Mouse (Mus musculus) liver, embryonic 13.5 days (tissue): ENCODE results near the gene Rbm5. TPM values are rescaled to one million over a fixed set of nuclear protein-coding genes. Genes with fewer than 3 reads are reported as not detected.

Source experiments
- polyA plus RNA-seq: library from polyadenylated mRNA; unstranded; fragments of >200 nt; fragmentation: Nextera tagmentation; extraction: Ambion mirVana; gene quantifications from 2 replicates; pipeline ENCODE4 v1.2.1, GENCODE M21; 2015

The Rbm5 gene
- polyA plus RNA-seq, 1 experiment from 2014 or later = 64.7 TPM

Other genes starting within 250 kb of the Rbm5 start
- 16.5 and 18.3 TPM in 2 replicates for gene Tmem115, start 237.1 kb downstream of the Rbm5 start, polyA plus RNA-seq
- gene Cyb561d2, start 228.8 kb downstream of the Rbm5 start, polyA plus RNA-seq = 17.4 and 17.7 TPM in 2 replicates
- 14.3 and 16.0 TPM in 2 replicates for gene Nprl2, start 228.8 kb downstream of the Rbm5 start, polyA plus RNA-seq
- gene Zmynd10, start 223.7 kb downstream of the Rbm5 start, polyA plus RNA-seq = 0.21 TPM in 1 of 2 replicates, not detected in the other
- 17.5 and 18.2 TPM in 2 replicates for gene Rassf1, start 219.4 kb downstream of the Rbm5 start, polyA plus RNA-seq
- gene Tusc2, start 207.7 kb downstream of the Rbm5 start, polyA plus RNA-seq = 40.1 and 44.6 TPM in 2 replicates
- gene Hyal2, start 203.1 kb downstream of the Rbm5 start, polyA plus RNA-seq = 43.8 and 44.7 TPM in 2 replicates
- 2.6 TPM in 2 replicates for gene Hyal1, start 194.1 kb downstream of the Rbm5 start, polyA plus RNA-seq
- 10.5 and 12.2 TPM in 2 replicates for gene Naa80, start 192.1 kb downstream of the Rbm5 start, polyA plus RNA-seq
- gene Hyal3, start 190.2 kb downstream of the Rbm5 start, polyA plus RNA-seq = 0.82 and 1.2 TPM in 2 replicates
- 167 and 175 TPM in 2 replicates for gene Ifrd2, start 183.4 kb downstream of the Rbm5 start, polyA plus RNA-seq
- 0.22 and 0.34 TPM in 2 replicates for gene Sema3b, start 161.8 kb downstream of the Rbm5 start, polyA plus RNA-seq
- 144 and 163 TPM in 2 replicates for gene Gnai2, start 135.6 kb downstream of the Rbm5 start, polyA plus RNA-seq
- gene Slc38a3, start 101.5 kb downstream of the Rbm5 start, polyA plus RNA-seq = 5.4 and 5.9 TPM in 2 replicates
- gene Gnat1, start 91.3 kb downstream of the Rbm5 start, polyA plus RNA-seq = 1.1 and 1.5 TPM in 2 replicates
- 0.93 and 1.0 TPM in 2 replicates for gene Sema3f, start 60.5 kb downstream of the Rbm5 start, polyA plus RNA-seq
- gene Rbm6, start 102.2 kb upstream of the Rbm5 start, polyA plus RNA-seq = 30.4 and 36.2 TPM in 2 replicates
- gene Mon1a, start 117.2 kb upstream of the Rbm5 start, polyA plus RNA-seq = 5.6 and 5.8 TPM in 2 replicates
- gene Mst1r, start 135.9 kb upstream of the Rbm5 start, polyA plus RNA-seq = 0.68 and 0.71 TPM in 2 replicates
- gene Actl11, start 157.5 kb upstream of the Rbm5 start, polyA plus RNA-seq = not detected in 2 replicates
- gene Camkv, start 164.7 kb upstream of the Rbm5 start, polyA plus RNA-seq = 0.13 and 0.28 TPM in 2 replicates
- 17.3 and 18.9 TPM in 2 replicates for gene Traip, start 179.1 kb upstream of the Rbm5 start, polyA plus RNA-seq
- gene Uba7, start 204.5 kb upstream of the Rbm5 start, polyA plus RNA-seq = 56.5 and 56.9 TPM in 2 replicates
- gene Gm20661, start 212.1 kb upstream of the Rbm5 start, polyA plus RNA-seq = 0.53 and 0.56 TPM in 2 replicates
- 55.7 and 60.5 TPM in 2 replicates for gene Inka1, start 214.9 kb upstream of the Rbm5 start, polyA plus RNA-seq
- 1.1 and 1.2 TPM in 2 replicates for gene Cdhr4, start 221.5 kb upstream of the Rbm5 start, polyA plus RNA-seq
- gene Gm20662, start 225.4 kb upstream of the Rbm5 start, polyA plus RNA-seq = 0.44 and 0.48 TPM in 2 replicates
- 29.3 and 30.9 TPM in 2 replicates for gene Ip6k1, start 231.5 kb upstream of the Rbm5 start, polyA plus RNA-seq